Mouse (Mus musculus) neutrophil, adult 59 days (primary cell): ENCODE results near the gene Hoxd9. TPM values are rescaled to one million over a fixed set of nuclear protein-coding genes. Genes with fewer than 3 reads are reported as not detected.

Source experiments
- total RNA-seq, 2 experiments: library from RNA; stranded (reverse); gene quantifications; 1 replicate in 1 of 2; 2 replicates in 1 of 2; pipeline ENCODE4 v1.2.4; 2023

Hoxd9 gene
- not detected for total RNA-seq

DNA sequence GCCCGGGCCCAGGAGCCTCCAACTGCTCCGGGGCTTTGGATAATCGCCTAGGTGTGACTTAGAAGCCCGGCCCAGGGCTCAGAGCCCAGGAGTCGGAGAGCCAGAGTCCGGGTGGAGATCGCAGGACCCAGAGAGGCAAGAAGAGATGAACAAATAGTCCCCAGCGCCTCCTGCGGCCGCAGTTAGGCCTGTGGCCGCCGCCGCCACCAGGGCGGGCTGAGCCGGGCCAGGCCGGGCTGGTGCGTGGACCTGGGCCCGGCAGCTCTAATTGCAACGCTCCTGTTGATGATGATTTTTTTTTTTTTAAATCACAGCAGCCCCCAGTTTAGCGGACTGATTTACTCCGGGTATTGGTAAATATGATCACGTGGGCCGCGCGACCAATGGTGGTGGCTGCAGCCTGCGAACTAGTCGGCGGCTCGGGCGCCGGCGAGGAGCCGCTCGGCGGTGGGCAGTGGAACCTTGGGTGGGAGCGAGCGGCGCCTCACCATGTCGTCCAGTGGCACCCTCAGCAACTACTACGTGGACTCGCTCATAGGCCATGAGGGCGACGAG is at the start of gene Hoxd9:
Gene Hoxd9, plus strand, starts transcription at position 161 of the 555 bp plus-strand sequence.

DNA sequence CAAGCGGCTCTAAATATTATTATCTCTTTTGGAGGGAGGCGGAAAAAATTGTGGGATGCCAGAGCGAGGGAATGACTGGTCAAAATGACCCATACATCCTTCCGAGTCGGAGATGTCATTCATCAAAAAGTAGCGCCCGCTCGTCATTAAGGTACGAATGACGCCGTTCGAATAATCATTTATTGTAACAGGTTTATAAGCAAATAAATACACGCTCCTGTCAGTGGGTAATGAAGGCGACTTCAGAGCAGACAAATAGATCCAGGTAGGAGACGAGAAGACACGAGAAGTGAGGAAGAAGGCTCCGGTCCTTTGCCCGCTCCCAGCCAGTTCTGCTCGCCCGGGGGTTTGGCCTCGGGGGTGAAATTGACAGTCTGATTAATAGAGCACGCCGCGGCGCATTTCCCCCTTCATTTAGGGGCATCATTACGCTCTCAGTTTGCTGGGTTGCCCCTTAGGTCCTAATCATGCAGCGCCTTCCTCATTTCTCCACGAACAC is 38.0 kb upstream of the Hoxd9 start, which contains the start of gene Evx2:
Gene Evx2, minus strand, starts transcription at position 51 of the 499 bp plus-strand sequence.

DNA sequence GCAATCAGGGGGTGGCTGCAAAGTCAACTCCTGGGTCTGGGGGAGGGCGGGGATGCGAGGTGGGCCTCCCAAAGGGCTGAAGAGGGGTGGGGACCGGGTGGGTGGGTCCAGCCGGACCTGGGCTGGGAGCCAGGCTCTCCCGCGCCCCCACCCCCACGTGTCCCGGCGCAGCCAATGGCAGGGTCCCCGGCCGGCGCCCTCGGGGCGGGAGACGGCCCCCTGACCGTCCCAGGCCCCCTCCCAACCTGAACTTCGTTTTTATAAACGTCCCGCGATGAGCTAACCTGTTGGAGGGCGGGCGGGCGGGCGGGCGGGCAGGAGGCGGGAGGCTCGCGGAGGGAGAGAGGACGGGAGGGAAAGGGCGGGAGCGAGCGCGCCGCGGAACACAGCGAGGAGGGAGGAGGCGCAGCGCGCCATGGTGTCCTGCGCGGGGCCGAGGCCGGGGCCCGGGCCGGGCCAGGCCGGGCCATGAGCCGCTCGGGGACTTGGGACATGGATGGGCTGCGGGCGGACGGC is 29.6 kb upstream of the Hoxd9 start, which contains the start of gene Hoxd13:
Gene Hoxd13, plus strand, starts transcription at position 469 of the 516 bp plus-strand sequence.

DNA sequence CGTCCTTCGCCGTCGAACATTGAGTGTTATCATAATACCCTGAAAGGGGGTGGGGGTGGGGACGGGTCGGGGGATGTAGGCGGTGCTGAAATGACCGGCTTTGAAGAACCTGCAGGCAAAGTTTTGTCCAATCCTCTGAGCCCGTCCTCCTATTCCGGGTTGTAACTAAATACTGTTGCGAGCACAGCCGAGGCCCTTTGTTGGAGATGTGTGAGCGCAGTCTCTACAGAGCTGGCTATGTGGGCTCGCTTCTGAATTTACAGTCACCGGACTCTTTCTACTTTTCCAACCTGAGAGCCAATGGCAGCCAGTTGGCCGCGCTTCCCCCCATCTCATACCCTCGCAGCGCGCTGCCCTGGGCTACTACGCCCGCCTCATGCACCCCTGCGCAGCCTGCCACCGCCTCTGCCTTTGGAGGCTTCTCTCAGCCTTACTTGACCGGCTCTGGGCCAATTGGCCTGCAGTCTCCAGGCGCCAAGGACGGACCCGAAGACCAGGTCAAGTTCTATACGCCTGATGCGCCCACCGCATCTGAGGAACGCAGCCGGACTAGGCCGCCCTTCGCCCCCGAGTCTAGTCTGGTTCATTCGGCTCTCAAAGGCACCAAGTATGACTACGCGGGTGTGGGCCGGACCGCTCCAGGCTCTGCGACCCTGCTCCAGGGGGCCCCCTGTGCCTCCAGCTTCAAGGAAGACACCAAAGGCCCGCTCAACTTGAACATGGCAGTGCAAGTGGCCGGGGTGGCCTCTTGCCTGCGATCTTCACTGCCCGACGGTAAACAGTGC is 22.5 kb upstream of the Hoxd9 start, which contains the start of gene Hoxd12:
Gene Hoxd12, plus strand, starts transcription at position 133 of the 785 bp plus-strand sequence.

GRCm38 (mm10) chr2:74678891-74679595 is 18.5 kb upstream of the Hoxd9 start, which contains the start of gene Hoxd11:
Gene Hoxd11 (plus strand): TSS chr2:74679557.

GRCm38 (mm10) chr2:74691022-74691951 is 6.2 kb upstream of the Hoxd9 start, which contains the start of gene Hoxd10:
Gene Hoxd10 (plus strand): TSS chr2:74691924.

GRCm38 (mm10) chr2:74704393-74704998 is 7.0 kb downstream of the Hoxd9 start, which contains the start of gene Hoxd8:
Gene Hoxd8 (plus strand): TSS chr2:74704615.

GRCm38 (mm10) chr2:74711721-74712621 is 14.4 kb downstream of the Hoxd9 start, which contains the start of the genes Hoxd3 and Hoxd4:
Gene Hoxd3 (plus strand): TSS chr2:74711927.
Gene Hoxd4 (plus strand): TSS chr2:74711929.

GRCm38 (mm10) chr2:74726551-74726950 is 29.0 kb downstream of the Hoxd9 start, which contains the start of gene Gm28230:
Gene Gm28230 (plus strand): TSS chr2:74726728.

Other genes starting within 250 kb of the Hoxd9 start
- gene Lnpk, start 118.3 kb upstream of the Hoxd9 start, total RNA-seq: 10 to 100 TPM; 42.3 to 47.5 TPM
- not detected for gene Evx2, start 38.2 kb upstream of the Hoxd9 start, total RNA-seq
- gene Hoxd13, start 29.4 kb upstream of the Hoxd9 start, total RNA-seq: not detected
- not detected for gene Hoxd12, start 22.7 kb upstream of the Hoxd9 start, total RNA-seq
- gene Hoxd11, start 18.2 kb upstream of the Hoxd9 start, total RNA-seq: not detected
- gene Hoxd10, start 5.8 kb upstream of the Hoxd9 start, total RNA-seq: not detected
- gene Hoxd8, start 6.9 kb downstream of the Hoxd9 start, total RNA-seq: not detected
- not detected for gene Hoxd3, start 14.2 kb downstream of the Hoxd9 start, total RNA-seq
- gene Hoxd4, start 14.2 kb downstream of the Hoxd9 start, total RNA-seq: not detected
- gene Gm28230, start 29.0 kb downstream of the Hoxd9 start, total RNA-seq: not detected
- not detected for gene Hoxd1, start 65.3 kb downstream of the Hoxd9 start, total RNA-seq
- 10 to 100 TPM; 14.1 to 14.7 TPM for gene Mtx2, start 128.1 kb downstream of the Hoxd9 start, total RNA-seq